Mouse (Mus musculus) right cerebral cortex, postnatal 25 days (tissue): ENCODE data around the gene Ncoa3.

Experiments used
- DNase-seq: peaks from one replicate; pipeline ENCODE4 v3.0.0; 2022

The Ncoa3 gene

DNA sequence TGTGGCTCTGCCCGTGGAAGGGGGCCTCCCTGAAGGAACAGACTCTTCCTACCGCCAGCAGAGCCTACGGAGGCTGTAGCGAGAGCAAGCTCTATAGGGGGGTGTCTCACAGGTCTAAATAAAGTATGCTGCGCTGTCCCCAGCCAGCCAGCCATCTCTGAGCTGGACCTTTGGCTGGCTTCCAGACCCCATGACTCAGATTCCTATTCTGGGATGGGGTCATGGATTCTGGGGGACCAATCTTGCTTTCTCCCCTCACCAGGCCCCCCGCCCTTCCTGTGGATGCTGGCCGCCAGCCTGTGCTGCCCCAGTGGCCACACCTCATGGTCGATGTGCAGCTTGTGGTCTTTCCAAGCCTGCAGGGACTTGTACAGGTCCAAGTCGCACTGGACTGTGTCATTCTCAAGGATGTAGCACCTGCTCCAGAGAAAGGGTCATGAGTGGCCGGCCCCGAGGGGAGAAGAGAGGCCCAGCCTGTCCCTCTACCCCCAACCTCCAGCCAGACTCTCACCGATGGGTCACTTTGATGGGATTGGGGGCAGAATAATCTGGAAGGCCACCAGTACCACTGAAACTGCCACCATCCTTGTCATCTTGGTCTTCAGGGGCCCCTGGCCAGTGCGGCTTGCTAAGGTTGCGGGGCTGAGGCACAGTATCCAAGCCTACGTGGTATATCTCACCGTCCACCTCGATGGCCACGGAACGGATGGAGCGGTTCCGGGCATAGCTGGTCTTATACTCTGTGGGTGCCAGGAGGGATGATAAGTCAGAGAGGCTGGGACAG, 88.7 kb downstream of the Ncoa3 start:
- no peak for DNase-seq

DNA sequence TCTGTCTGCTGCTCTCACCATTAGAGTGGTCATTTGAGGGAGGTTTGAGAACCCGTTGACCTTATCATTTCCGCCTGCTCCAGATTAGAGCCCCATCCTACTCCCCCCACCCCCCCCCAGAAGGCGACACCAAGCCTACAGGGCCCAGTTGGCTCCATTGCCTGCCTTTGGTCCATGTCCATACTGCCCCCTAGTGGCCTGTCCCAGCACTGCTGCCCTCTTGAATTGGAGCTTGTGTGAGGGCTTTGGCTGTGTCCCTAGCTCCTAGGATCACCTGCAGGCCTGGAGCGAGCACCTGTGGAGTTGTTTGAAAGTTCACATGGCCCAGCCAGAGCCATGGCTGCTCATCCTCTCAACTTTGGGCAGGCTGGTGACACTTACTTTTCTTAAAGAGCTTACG, 89.8 kb downstream of the Ncoa3 start:
- no peak for DNase-seq

DNA sequence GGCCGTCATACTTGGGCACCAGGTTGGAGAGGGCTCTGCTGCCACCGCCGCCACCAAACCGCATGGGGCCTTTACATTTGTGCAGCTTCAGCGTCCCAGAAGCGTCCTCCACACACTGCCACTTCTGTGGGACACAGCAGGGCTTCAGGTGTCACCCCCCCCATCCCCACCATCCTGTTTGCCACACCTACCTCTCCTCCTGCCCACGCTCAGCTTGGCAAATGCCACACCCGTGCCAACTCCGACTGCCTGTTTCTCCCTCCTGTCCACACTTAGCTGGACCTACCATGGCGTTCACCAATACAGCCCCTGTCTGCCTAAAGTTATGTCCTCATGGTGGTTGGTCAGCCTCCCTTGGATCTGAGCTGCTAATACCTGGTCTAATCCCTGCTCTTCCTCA, 90.2 kb downstream of the Ncoa3 start:
- DNase-seq, result no peak

DNA sequence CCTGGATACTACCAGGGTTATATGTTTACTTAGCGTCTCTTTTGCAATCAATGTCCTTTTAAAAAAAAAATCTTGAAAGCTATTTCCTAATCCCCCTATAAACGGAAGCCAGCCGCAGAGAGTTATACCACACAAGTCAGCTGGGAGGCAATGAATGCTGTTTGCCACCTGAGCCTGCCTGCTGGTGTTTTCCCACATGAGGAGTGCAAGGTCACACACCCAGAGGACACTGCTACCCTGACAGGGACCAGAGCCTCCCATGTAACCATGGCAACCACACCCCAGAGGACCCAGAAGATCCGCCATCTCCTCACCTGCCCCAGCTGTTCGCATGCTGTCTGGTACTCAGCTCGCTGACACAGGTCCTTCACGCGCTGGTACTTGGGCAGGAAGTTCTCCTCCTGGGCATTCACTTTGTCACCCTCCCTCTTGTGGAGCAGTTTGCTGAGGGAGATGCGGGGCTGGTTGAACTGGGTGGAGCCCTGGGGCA, 91.2 kb downstream of the Ncoa3 start:
- DNase-seq, result no peak

DNA sequence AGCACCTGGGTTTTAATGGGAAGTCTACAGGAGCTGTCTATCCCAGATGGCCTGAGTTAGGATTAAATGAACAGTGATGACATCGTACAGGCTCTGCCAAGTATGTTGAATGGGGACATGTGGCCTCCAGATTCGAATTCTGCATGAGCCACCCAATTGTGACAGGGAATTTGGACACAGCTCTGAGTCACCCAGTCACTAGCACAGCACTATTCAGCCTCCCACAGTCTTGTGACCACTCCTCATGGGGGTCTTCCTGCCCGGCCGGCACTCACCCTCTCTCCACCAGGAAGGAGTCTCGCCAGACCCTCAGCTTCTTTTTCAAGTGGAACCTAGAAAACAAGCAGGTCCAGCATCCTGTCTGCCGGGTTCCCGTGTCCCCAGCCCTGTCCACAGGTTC, 91.7 kb downstream of the Ncoa3 start:
- DNase-seq, result no peak

DNA sequence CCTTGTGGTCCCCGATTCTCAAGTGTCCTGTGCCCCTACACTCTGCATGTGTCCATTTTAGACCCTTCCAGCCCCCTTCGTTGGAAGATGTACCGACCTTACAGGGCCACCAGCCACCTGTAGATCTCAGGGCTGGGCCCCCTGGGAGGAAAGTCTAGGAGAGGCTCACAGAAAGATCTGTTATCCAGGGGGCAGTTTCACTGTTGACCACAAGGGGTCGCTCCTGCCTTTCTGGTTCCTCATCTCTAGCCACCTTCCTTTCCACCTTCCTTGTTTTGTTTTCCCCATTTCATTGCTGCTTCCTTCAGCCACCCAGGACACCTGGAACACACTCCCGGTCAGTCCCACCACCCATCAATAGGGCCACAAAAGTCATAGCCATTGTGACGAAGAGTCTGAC, 92.5 kb downstream of the Ncoa3 start:
- peak; percentile 44 for DNase-seq

DNA sequence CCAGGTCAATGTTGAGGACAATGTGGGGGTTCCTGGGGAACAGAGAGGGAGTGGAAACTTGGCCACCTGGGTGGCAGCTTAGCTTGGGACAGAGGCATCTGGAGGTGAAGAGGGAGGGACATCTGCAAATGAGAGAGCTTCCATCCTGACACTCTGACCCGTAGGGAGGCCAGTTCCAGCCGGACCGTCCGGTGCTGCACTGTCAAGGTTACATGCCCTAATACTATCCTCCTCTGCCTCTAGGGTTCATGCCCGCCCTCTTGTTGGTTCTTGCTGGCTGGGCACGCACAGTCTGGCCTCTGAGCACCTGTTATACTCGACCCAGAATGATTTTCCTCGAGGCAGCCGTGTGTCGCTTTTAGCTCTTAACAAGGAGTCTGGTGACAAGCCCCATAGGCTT, 93.3 kb downstream of the Ncoa3 start:
- no peak for DNase-seq

DNA sequence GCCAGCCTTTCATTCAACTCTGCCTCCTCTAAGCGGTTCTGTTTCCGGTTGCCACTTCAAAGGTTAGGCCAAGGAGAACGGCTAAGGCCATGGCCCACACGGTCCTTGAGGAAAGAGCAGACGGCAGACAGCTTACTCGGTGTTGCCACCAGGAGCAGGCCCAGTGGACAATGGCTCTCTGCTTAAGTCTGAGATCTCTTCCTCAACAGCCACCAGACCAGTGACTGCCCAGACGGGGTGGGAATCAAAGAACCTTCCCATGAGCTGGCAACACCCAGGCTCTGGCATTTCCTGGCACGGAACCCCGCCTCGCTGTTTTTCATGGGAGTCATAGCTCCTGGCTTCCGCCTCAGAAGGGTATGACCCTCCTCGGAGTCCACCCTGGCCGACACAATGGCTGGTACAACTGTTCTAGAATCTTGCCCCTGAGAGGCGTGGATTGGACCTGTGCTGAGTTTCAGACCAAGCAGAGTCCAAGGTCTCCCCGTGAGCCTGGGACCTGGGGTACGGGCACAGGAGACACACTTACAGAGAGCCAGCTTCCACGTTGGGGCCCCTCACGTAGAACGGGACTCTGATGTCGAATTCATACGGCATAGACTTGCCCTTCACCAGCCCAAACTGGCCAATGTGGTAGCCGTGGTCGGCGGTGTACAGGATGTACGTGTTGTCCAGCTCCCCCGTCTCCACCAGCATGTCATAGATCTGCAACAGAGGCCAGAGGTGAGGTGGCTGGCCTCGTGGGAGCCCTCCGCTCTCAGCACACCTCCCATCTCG, 94.2 kb downstream of the Ncoa3 start:
- no peak for DNase-seq

DNA sequence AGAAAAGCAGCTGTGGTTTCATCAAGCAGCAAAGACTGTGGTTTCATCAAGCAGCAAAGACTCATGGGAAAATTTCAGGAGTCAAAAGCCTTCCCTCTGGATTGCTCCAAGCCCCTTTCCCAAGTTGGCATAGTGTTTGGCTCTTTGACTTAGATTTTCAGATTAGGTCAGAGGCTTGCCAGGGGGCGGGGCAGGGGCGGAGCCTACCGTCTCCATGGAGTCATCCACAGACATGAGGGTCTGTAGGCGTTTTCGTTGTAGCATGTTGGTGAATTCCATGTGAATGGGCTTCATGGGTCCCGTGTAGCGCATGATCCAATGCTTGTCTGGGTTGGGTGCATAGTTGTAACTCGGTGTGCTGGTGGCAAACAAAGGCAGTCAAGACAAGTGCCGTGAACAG, 96.6 kb downstream of the Ncoa3 start:
- DNase-seq, result no peak

DNA sequence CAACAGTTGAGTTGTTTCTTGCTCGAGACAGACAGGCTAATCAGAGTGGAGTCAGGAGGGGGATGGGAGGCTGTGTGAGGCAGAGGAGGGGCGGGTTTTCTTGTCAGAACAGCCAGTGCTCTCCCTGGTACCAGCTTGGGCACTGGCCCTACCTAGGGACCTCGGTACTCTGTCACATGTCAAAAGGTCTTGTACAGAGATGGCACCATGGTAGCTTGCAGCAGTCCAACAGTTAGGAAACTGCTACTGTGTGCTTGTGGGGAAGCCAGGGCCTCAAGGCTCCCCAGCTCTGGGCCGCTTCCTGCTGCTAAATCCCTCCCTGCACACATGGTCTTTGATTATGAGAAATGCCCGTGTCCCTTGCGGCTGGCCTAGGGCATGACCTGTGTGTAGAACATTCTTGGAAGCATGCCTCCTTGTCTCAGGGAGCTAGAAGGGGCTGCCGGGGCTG, 97.7 kb downstream of the Ncoa3 start:
- DNase-seq, result no peak

DNA sequence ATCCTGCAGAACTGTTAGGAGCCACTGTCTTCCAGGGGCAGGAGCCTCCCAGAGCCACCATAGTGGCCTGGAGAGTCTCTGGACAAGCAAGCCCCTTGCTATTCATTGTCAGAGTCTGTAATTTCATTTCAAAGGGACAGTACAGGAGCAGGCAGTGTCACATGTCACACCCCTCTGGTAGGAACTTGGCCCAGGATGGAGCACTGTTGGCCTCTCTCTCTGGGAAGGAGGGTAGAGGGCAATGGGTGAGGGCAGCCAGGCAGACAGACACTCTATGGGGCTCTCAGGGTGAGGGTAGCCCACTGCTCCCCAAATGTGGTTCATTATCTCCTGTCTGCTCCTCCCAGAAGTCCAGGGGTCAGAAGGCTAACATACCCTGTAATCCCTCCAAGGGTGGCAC, 99.2 kb downstream of the Ncoa3 start:
- DNase-seq, result no peak

DNA sequence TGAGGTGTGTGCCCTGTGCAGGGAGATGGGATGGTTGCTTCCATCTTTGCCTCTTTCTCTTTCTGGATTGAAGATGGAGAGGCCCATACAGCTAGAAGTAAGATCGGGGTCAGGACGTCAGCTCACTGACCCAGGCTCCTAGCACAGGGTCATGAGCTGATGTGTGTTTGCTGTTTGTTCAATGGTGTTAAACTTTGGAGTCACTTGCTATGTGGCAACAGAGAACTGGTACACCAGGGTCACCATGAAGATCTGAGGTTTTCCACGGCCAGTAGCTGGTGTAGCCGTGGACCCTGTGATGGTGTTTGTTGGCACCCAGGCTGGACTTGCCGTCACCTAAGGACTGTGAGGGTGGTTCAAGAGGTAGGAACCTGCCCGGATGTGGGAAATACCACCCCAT, 100.0 kb downstream of the Ncoa3 start:
- DNase-seq, result no peak

DNA sequence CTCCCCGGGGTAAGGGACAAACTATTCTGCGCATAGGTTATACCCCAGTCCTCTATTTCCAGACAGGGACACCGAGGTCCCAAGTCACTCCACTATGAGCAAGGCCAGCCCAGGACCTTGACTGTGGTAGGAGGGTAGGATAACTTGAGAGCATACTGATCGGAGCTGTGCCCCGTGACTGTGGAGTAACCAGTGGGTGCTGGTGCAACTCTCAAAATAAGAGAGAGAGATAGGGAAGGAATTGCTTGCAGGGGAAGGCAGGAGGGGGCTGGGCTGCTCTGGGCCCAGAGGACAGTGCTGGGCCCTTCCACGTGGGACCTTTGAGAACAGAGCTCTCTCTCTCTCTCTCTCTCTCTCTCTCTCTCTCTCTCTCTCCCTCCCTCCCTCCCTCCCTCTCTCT, 103.9 kb downstream of the Ncoa3 start:
- no peak for DNase-seq

DNA sequence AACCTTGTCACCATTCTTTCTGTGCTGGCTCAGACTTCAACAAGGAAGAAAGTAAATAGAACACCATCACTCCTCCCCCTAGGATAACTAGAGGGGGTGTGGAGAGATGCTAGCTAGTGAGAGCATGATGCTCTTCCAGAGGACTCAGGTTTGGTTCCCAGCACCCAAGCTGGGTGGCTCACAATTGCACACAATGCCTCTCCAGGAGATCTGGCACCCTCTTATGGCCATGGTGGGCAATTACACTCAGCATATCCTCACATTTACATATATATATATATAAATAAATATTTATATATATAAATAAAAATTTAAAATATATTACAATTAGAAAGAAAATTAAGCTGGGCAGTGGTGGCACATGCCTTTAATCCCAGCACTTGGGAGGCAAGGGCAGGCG, 104.4 kb downstream of the Ncoa3 start:
- DNase-seq, result no peak

DNA sequence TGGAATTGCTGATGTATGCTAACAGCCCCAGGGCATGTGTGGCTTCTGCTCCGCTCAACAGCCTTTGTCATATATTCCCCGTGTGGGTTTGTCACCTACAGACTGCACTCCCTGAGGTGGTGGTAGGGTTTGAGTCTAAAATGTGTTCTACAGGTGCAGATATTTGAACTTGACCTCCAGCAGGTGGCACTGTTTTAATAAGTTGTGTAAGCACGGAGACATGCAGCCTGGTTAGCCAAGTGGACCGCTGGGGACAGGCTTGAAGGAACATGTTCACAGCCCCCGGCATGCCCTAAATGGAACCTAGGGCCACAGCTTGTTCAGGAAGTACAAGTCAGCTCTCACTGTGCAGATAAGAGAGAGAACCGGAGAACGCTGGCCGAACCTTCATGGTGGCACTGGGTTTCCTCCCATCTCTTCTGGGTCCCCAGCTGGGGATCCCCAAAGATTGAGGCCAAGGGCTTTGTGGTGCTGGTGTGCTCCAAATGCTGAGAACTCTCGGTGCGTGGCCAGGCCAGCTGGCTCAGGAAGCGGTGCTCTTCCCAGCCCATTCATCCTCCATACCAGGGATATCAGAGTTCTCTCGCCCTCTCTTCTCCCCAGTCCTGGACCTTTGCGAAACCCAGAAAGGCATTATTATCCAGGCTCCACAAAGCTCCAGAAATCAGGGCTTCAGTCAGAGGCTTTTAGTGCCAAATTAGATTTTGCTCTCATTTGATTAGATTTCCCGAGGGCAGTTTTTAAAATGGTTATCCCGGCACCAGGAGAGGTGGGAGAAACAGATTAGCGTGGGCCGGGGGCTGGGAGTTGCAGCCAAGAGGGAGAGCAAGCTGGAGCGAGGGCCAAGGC, 105.2 kb downstream of the Ncoa3 start:
- DNase-seq, result no peak

DNA sequence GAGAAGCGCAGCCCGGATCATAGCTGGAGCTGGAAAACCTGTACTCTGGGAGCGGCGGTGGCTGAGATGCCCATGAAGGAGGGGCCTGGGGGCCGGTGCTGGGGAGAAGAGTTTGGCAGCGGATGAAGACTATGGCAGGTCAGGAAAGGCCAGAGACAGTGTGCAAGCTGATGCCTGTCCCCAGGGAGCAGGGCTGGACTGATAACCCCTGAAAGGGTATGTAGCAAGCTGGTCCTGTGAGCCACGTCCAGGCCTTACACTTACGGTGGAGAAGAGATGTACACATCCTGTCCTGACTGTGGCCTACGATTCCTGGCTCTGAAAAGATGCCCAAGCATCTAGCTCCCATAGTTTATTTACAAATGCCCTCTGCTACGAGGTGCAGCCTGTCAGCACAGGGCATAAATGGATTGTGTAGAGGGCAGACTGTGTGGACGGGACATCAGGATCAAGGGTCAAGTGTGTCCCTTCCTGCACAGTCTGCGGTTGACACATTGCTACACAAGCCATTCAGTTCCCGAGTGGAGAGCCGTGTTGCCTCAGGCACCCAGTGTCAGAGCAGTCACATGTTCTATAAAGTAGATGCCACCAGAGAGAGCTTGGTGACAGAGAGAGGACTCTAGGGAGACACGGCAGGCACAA, 106.0 kb downstream of the Ncoa3 start:
- no peak for DNase-seq

DNA sequence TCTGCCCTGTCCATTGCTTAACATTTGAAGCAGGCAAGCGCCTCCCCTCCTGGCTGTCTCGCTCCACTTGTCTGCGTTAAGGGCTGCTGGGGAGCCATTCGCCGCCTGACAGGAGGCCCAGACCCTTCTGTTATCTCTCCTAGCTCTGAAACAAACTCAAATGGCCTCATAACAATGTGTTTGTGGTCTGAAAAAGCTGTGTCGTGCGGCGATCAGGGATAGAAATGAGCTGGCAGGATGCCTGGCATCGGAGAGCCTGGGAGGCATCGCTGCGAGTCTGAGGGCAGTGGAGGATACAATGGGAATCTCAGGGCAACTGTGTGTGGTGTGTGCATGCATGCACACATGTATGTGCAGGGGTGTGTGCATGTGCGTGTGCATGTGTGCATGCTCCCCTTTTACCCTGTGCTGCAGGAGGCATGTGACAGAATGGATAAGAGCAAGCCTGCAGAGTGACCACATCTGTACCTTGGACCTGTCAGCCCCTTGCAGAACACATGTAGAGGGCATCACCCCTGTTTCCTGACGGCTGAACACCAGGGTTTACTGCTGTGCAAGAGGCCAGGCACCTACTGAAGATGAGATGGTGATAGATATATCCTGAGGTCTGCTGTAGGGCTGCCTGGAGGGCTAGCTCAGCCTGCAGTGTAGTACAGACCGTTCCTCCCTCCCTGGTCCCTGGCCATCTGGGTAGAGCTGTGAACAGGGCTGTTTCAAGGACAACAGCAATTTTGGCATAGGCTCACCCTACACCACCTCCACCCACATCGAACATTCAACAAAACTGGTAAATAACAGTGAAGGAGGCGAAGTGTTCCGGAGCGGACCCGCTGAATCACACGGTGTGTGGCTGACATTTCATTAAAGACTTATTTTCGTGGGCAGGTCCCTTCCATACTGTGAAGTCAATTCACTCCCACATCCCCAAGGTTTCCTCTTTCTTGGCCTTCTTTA, 108.2 kb downstream of the Ncoa3 start:
- DNase-seq, result peak; percentile 32

DNA sequence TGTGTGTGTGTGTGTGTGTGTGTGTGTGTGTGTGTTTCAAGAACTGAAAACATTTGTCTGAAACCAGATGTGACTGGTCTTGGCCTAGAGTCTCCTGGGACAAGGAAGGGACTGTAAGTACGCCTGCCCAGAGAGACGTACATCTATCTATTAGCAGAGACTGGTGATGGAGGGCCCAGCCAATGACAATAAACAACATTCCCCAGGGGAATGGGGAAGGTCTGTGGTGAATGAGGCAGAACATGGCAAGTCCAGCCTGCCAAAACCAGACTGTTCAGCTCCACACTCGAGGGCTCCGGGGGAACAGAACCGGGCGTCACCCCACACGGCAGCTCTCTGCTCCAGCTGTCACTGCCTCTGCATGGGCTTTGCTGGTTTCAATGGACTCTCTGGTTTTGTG, 110.5 kb downstream of the Ncoa3 start:
- DNase-seq, result no peak

DNA sequence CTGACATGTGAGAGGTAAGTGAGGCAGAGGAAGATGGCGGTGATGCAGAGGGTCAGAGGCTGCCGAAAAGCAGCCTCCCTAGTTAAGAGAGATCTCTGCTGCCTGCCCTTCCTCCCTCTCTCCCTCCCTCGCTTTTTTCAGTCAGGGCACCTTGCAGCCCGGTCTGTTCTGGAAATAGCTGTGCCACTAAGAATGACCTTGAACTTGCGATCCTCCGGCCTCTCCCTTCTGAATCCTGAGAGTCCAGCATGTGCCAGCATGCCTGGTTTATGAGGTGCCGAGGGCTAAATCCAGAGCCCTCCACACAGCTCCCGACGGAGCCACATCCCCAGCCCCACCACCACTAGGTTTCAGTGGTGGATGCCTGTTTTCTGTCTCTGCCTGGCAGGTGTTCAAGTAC, 113.5 kb downstream of the Ncoa3 start:
- DNase-seq, result no peak

DNA sequence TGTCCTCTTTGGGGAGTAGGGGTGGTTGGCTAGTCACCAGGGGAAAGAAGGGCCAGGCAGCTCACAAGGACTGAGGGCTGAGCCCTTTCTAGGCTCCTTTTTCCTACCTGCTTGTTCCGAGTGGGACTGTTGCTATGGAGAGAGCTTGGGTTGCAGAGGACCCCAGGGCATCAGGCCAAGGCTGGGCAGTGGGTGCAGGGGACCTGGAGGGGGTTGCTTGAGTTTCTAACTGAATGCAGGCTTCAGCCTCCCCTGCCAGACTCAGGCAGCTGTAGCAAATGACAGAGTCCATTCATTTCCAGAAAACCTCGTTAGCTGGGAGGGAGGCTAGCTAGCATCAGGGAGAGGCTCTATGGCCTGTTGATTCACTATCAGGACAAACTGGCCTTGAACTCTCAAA, 114.2 kb downstream of the Ncoa3 start:
- DNase-seq, result peak; percentile 26

DNA sequence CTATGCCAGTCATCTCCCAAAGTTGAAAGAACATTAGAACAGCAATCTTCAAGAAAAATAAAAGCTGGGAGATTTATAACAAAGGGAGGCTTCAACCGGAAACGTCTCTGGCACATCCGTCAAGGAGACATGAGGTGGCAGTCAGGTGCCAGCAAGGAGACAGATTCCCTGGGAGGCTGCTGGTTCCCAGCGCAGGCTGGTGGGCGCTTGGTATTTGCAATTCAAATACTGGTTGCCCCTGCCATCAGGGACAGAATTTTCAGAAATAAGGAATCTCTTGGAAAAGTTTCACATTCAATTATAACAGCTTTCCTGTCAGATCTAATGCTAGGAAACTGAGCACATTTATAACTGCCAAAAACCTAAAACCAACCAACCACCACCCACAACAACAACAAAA, 115.5 kb downstream of the Ncoa3 start:
- no peak for DNase-seq

DNA sequence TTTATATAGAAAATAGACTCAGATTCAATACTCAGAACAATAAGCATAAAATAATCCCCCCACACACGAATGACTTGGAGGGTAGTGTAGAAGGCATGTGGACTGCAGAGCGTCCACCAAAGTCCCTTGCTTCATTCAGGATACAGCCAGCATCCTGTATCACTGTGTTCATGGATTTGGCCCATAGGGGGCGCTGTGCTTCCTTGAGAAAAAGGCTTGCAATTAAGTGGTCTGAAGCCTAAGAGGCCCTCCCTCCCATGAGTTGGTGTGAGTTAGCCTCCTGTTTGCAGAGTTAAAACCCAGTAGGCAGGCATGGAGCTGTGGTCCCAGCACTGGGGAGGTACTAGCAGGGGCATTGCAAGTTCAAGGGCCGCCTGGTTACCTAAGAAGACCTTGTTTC, 115.9 kb downstream of the Ncoa3 start:
- peak; percentile 80 for DNase-seq
